Mouse (Mus musculus): Measurements from ENCODE around the gene Abca12. TPM values are rescaled to one million over a fixed set of nuclear protein-coding genes. Genes with fewer than 3 reads are reported as not detected.

Abca12 gene
- total and polyA plus RNA-seq, 2 experiments = not detected

DNA sequence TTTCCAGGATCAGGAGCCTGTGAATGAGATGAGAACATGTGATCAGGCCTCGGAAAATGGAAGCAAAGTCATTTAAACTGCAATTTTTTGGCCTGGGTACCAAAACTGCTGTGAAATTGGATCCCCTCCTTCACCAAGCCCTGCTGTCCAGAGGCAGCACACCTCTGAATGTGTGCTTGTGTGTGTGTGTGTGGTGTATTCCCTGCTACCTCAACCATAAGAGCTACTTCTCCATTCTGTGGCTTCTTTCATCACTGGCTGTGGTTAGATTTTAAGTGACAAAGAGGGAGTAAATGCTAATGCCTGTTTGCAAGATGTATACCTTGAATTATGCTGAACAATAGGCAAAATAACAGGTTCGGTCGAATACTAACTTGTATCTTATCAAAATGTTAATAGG is 84.4 kb downstream of the Abca12 start:
- Histone ChIP-seq H3K79me2 (ENCODE audit: control insufficient read depth, insufficient read depth, low read length) (no peaks in the 10 kb centered on the region), H3K27ac (replicated peaks; ENCODE audit: insufficient read depth, low read depth, low read length) (no peak overlapping the region), H3K36me3 (ENCODE audit: control insufficient read depth, insufficient read depth, low read length) (no peaks in the 10 kb centered on the region), H3K9ac (ENCODE audit: low read depth, low read length) (no peak overlapping the region), H3K27me3 (ENCODE audit: control insufficient read depth, insufficient read depth, low read length) (no peaks in the 10 kb centered on the region), H3K4me1 (ENCODE audit: control insufficient read depth, insufficient read depth, low read length) (no peaks in the 10 kb centered on the region), H3K4me3 (ENCODE audit: insufficient read depth, low read depth, low read length) (no peak overlapping the region)
- 84% methylated on average over 3 of the region's 3 CpGs for WGBS
- TF ChIP-seq CTCF (IDR thresholded peaks at IDR 0.05; ENCODE audit: low read depth, low read length) = no peak
- TF ChIP-seq POLR2A (IDR thresholded peaks at IDR 0.05; ENCODE audit: extremely low read depth, insufficient read depth, low read length) = no peak
- no peak for DNase-seq (ENCODE audit: extremely low read depth, low read depth, low spot score)

DNA sequence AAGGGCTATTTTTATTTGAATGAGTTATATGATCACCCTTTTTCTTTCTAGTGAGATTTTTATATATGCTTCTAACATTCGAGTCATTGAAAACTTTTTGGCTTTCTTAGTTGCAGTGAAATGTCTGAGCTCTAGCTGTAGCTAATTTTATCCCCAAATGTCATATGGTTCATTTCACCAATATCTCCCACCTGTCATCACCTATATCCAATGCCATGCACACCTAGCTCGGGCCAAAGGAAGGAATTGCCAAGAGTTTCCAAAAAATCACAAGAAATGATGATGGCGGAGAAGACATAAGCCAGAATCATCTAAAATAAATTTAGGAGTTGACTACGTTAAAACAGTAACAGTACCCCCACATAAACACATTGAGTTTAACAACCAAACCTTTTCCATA is 102.5 kb downstream of the Abca12 start:
- no peak for DNase-seq (ENCODE audit: extremely low read depth, low read depth, low spot score)
- H3K27ac ChIP-seq (replicated peaks; ENCODE audit: insufficient read depth, low read depth, low read length) = no peak overlapping the region
- no peaks in the 10 kb centered on the region for H3K36me3 ChIP-seq (ENCODE audit: control insufficient read depth, insufficient read depth, low read length)
- H3K9ac ChIP-seq (ENCODE audit: low read depth, low read length) = no peak overlapping the region
- no peaks in the 10 kb centered on the region for H3K79me2 ChIP-seq (ENCODE audit: control insufficient read depth, insufficient read depth, low read length)
- no peak for TF ChIP-seq POLR2A (IDR thresholded peaks at IDR 0.05; ENCODE audit: extremely low read depth, insufficient read depth, low read length)
- no peak for TF ChIP-seq CTCF (IDR thresholded peaks at IDR 0.05; ENCODE audit: low read depth, low read length)
- H3K27me3 ChIP-seq (ENCODE audit: control insufficient read depth, insufficient read depth, low read length) = no peaks in the 10 kb centered on the region
- 86% methylated on average over 4 of the region's 4 CpGs for WGBS
- H3K4me3 ChIP-seq (ENCODE audit: insufficient read depth, low read depth, low read length) = no peak overlapping the region
- no peaks in the 10 kb centered on the region for H3K4me1 ChIP-seq (ENCODE audit: control insufficient read depth, insufficient read depth, low read length)

DNA sequence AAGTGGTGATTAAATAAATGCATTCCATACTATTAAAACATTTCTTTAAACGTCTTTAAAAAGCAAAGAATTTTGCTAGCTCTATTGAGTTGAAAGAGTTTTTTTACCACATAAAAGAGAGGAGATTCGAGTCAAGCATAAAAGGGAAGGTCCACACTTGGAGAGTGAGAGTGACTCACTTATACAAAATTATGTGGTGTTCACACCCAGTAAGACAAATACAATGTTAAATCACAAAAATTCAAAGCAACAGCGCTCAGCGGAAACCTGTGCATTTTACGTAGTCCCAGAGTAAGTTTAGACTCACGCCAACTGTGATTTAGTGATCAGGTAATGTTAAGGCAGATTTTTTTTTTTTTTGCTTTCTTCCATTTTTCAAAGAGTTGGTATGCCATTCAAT is 104.1 kb downstream of the Abca12 start:
- DNase-seq (ENCODE audit: extremely low read depth, low read depth, low spot score) = no peak
- H3K79me2 ChIP-seq (ENCODE audit: control insufficient read depth, insufficient read depth, low read length) = no peaks in the 10 kb centered on the region
- no peaks in the 10 kb centered on the region for H3K27me3 ChIP-seq (ENCODE audit: control insufficient read depth, insufficient read depth, low read length)
- WGBS = 88% methylated on average over 6 of the region's 6 CpGs
- H3K4me3 ChIP-seq (ENCODE audit: insufficient read depth, low read depth, low read length) = no peak overlapping the region
- TF ChIP-seq CTCF (IDR thresholded peaks at IDR 0.05; ENCODE audit: low read depth, low read length) = no peak
- TF ChIP-seq POLR2A (IDR thresholded peaks at IDR 0.05; ENCODE audit: extremely low read depth, insufficient read depth, low read length) = no peak
- H3K27ac ChIP-seq (replicated peaks; ENCODE audit: insufficient read depth, low read depth, low read length) = no peak overlapping the region
- H3K4me1 ChIP-seq (ENCODE audit: control insufficient read depth, insufficient read depth, low read length) = no peaks in the 10 kb centered on the region
- no peaks in the 10 kb centered on the region for H3K36me3 ChIP-seq (ENCODE audit: control insufficient read depth, insufficient read depth, low read length)
- H3K9ac ChIP-seq (ENCODE audit: low read depth, low read length) = no peak overlapping the region

DNA sequence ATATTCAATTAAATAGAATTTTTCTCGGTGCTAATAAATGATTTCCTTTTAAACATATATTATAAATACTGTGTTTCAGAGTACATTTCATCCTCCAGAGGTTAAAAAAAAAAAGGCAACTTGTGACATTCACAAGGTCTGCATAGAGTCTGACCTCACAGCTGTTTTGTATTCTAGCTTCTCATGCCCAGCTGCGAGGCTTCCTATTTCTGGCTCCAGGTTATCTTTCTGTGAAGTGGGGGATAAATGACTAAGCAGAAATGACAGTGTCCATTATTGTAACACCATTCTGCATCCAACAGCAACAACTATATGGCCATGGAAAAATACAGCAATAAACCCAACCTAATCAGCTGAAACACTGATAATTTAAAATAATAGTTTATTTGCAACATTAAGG is 107.3 kb downstream of the Abca12 start:
- DNase-seq (ENCODE audit: extremely low read depth, low read depth, low spot score) = no peak
- WGBS = 78% methylated on average over 2 of the region's 2 CpGs
- Histone ChIP-seq H3K27ac (replicated peaks; ENCODE audit: insufficient read depth, low read depth, low read length) (no peak overlapping the region), H3K9ac (ENCODE audit: low read depth, low read length) (no peak overlapping the region), H3K27me3 (ENCODE audit: control insufficient read depth, insufficient read depth, low read length) (no peaks in the 10 kb centered on the region), H3K79me2 (ENCODE audit: control insufficient read depth, insufficient read depth, low read length) (no peaks in the 10 kb centered on the region), H3K4me1 (ENCODE audit: control insufficient read depth, insufficient read depth, low read length) (no peaks in the 10 kb centered on the region), H3K36me3 (ENCODE audit: control insufficient read depth, insufficient read depth, low read length) (no peaks in the 10 kb centered on the region), H3K4me3 (ENCODE audit: insufficient read depth, low read depth, low read length) (no peak overlapping the region)
- TF ChIP-seq POLR2A (IDR thresholded peaks at IDR 0.05; ENCODE audit: extremely low read depth, insufficient read depth, low read length) (no peak), CTCF (IDR thresholded peaks at IDR 0.05; ENCODE audit: low read depth, low read length) (no peak)

DNA sequence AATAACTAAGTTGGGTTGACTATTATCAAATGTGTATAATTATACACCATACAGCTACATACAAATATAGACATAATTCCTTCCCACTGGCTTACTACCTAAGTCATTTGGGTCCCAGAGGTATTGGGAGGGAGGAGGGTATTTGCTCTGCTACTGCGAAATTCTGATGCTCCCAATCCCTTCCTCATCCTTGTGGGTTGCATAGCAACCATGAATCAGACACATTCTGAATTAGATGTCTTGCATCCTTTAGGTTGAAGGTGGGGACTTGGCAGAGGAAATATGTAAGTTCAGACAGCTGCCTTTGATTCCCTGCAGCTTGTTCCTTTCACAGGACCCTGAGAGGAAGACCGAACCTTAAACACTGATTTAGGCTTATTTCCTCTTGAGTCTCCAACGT is 108.5 kb downstream of the Abca12 start:
- no peak for DNase-seq (ENCODE audit: extremely low read depth, low read depth, low spot score)

DNA sequence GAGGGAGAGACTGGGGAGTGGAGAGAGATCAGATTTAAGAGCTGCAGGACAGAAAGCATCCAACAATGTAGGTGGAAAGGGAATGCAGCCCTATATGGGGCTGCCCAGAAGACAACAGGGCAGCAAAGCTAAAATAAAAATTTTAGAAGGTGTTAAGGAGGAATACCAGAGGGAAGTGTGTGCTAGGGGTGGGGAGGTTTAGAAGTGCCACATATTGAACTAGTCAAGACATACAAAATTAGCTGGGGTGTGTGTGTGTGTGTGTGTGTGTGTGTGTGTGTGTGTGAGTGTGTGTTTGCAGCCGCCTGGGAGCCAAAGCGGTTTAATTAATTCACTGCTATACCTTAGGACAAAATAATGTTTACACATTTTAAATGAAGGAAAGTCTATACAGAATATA is 110.1 kb downstream of the Abca12 start:
- Histone ChIP-seq H3K9ac (ENCODE audit: low read depth, low read length) (no peak overlapping the region), H3K27me3 (ENCODE audit: control insufficient read depth, insufficient read depth, low read length) (no peaks in the 10 kb centered on the region; the same call in 1 of the 2 replicates), H3K79me2 (ENCODE audit: control insufficient read depth, insufficient read depth, low read length) (no peaks in the 10 kb centered on the region), H3K27ac (replicated peaks; ENCODE audit: insufficient read depth, low read depth, low read length) (no peak overlapping the region), H3K4me1 (ENCODE audit: control insufficient read depth, insufficient read depth, low read length) (no peaks in the 10 kb centered on the region), H3K4me3 (ENCODE audit: insufficient read depth, low read depth, low read length) (no peak overlapping the region), H3K36me3 (ENCODE audit: control insufficient read depth, insufficient read depth, low read length) (no peaks in the 10 kb centered on the region)
- WGBS = 96% methylated on average over 2 of the region's 2 CpGs
- no peak for TF ChIP-seq CTCF (IDR thresholded peaks at IDR 0.05; ENCODE audit: low read depth, low read length)
- TF ChIP-seq POLR2A (IDR thresholded peaks at IDR 0.05; ENCODE audit: extremely low read depth, insufficient read depth, low read length) = no peak
- no peak for DNase-seq (ENCODE audit: extremely low read depth, low read depth, low spot score)

More for the DNA sequence above, 108.5 kb downstream of the Abca12 start:
- no peaks in the 10 kb centered on the region for H3K79me2 ChIP-seq (ENCODE audit: control insufficient read depth, insufficient read depth, low read length)
- TF ChIP-seq POLR2A (IDR thresholded peaks at IDR 0.05; ENCODE audit: extremely low read depth, insufficient read depth, low read length) (no peak), CTCF (IDR thresholded peaks at IDR 0.05; ENCODE audit: low read depth, low read length) (no peak)
- no peaks in the 10 kb centered on the region for H3K27me3 ChIP-seq (ENCODE audit: control insufficient read depth, insufficient read depth, low read length)
- WGBS = 58% methylated on average over 3 of the region's 3 CpGs
- no peak overlapping the region for H3K27ac ChIP-seq (replicated peaks; ENCODE audit: insufficient read depth, low read depth, low read length)
- no peak overlapping the region for H3K4me3 ChIP-seq (ENCODE audit: insufficient read depth, low read depth, low read length)
- no peaks in the 10 kb centered on the region for H3K36me3 ChIP-seq (ENCODE audit: control insufficient read depth, insufficient read depth, low read length)
- H3K9ac ChIP-seq (ENCODE audit: low read depth, low read length) = no peak overlapping the region
- no peaks in the 10 kb centered on the region for H3K4me1 ChIP-seq (ENCODE audit: control insufficient read depth, insufficient read depth, low read length)
